Mouse (Mus musculus): ENCODE measurements around the gene C1qtnf7.

Gene C1qtnf7

DNA sequence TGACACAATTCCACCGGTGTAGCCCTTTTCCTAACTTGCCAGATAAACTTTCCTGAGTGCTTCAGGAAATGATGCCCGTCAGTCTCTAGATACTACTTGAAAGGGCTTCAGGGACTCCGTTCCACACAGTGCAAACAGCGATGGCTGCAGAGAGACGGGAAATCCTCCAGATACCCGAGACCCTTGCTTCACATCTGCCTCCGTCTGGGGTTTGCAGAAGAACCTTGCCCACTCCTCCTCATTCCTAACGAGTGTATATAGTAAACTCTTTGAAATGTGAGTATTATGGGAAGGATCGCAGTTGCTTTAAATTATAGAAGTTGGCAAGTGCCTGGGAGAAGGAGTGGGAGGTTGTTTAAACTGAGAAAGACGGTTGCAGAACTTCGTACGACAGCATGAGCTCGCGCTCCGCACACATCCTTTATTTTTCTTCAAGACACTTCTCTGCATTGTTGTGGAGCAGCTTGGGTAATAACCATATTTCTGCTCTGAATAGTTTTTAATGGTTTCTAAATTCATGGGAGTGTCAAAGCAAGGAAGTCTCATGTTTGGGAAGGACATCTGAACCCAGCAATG, at the start of gene C1qtnf7:
Gene C1qtnf7 (plus strand): TSS at position 138 of the 576 bp plus-strand sequence.
- DNase-seq, result no peak

DNA sequence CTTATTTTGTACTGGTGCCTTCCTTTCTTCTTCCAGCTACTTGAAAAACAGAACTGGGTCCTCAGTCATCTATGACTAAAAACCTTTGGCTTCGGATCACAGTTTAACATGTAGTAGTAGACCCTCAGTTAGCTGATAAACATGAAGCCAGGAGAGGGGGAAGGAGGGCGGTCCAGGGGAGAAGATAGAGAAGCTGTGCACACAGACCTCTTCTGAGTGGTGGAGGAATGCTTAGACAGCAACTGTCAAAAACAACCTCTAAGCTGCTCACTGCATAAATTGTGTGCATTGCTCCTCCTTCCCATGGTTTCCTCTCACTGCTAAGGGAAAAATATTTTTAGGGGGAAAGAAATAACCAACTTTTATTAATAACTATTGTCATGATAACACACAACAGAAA, 48.6 kb upstream of the C1qtnf7 start:
- DNase-seq, result no peak

DNA sequence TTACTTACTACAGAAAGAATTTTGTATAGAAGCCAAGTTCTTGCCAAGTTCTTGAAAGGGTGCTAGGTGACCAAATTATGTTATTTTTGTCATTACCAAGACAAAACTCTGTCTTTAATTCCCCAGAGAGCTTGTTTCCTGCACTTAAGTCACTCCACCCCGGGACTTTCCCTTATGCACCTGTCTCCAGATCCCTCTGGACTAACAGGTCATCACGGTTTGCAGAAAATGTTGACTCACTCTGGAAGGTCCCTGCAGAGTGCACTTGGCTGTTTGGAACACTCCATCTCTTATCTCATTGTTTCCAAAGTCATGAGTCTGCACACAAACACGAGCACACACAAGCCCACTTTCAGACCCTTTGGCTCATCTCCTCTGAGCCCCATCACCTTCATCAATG, 48.1 kb upstream of the C1qtnf7 start:
- no peak for DNase-seq

DNA sequence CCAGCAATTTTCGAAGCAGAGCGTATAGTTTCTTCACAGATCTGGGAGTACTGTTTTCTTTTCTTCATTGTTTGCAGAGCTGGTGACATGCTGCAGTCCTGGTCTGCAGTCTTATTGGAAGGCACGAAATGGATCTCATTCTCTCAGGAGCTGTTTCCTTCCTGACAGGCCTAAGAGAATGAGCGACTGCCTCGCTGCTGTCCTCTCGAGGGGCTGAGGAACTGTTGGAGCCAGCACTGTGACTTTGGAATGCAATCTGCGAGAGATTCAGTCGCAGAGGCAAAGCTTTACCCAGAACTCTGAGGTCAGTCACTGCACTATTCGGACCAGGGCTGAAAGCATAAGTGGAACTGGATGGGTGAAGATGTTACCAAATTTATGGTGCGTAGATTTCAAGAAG, 46.4 kb upstream of the C1qtnf7 start:
- DNase-seq, result no peak

DNA sequence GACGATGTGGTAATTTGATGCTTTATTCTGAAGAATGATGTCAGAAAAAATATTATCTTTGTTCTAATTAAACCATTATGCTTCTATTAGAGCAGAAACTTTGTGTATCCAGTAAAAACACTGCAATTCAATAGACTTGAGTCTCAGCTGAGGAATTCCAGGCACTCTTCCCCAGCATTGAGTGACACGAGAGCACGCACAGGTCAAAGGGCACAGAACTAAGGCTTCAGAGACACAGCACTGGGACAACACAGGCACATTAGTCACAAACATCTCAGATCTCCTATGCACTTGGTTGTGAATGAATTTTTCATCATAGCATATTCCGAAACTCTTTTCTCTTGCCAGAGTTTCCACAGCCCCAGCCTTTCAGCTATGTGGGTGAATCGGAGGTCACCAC, 37.4 kb upstream of the C1qtnf7 start:
- no peak for DNase-seq

DNA sequence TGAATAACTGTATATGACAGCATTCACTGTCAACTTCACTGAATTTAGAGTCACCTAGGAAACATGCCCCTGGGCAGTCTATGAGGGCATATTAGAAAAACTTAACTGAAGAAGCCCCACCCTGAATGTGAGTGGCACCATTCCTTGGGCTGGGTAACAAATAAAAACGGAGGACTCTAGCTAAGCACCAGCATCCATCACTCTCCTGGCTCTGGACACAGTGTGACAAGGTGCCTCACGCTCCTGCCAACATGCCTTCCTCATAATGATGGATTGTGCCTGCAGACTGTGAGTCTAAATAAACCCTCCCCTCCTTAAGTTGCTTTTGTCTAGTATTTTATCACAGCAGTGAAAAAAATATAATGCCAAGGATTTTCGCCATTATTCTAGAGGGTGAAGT, 35.3 kb upstream of the C1qtnf7 start:
- DNase-seq, result no peak

DNA sequence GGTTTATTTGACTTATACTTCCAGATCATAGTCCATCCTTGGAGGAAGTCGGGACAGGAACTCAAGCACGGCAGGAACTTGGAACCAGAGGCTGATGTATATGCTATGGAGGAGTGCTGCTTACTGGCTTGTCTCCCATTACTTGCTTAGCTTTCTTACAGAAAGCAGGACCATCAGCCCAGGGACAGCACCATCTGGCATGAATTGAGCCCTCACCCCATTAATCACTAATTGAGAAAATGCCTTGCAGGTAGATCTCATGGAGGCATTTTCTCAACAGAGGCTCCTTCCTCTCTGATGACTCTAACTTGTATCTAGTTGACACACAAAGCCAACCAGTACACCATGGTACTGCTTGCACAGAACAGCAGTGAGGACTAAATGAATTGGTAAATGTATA, 34.6 kb upstream of the C1qtnf7 start:
- no peak for DNase-seq

DNA sequence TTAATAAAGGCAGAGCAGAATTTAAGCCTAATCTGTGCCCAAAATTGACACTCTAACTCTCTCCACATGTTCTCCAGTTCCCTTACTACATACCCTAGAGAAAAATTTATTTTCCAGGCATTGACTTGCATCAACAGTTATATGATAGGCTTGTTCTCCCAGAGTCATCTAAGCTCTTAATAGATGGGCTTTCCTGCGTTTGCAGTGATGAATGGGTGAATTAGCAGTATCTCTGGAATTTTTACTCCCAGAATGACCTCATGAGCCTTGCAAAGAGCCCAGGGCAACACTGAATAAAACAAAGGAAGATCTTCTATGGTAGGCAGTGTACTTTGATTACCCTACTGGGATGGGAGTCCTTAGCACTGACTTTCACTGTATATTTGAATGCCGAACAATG, 33.5 kb upstream of the C1qtnf7 start:
- no peak for DNase-seq

DNA sequence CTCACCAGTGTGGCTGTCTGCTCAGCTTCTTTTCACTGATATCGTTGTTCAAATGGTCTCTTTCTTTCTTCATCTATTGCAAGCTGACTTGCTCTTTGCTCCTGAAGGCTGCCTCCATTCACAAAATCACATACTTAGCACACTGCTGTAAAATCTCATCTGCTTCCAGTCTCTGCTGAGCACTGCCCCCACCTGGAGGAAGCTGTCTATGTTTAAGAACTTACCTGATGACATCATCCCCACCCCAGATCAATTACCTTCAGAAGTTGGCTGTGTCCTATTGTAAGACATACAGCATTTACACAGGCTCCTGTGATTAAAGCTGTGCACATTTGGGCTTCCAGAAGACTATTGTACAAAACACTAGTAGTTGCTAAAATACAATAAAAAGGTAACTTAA, 13.5 kb upstream of the C1qtnf7 start:
- peak; percentile 31 for DNase-seq

DNA sequence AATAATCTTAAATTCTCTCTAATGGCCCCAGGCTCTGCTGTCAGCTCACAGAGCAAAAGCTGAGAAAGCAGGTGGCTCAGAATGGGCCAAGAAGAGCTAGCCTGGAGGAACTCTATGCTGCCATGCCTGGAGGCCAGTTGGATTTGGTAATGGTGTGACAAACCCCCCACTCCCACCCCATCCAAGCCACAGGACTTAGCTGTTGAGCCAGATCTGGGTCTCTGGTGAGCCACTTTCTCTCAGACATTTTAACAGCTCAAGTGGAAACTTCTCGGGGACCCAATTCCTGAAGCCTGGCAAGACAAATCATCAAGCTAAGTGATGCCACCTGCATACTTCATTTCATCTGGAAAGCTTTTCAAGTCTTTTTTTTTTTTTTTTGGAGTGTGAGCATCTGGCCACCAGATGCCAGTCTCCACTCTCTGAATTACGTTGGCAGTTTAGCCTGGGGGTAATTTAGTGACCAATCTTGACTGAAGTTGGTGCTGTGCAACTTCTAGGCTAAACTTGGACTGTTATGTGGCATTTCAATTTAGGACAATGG, 11.0 kb upstream of the C1qtnf7 start:
- DNase-seq, result no peak

DNA sequence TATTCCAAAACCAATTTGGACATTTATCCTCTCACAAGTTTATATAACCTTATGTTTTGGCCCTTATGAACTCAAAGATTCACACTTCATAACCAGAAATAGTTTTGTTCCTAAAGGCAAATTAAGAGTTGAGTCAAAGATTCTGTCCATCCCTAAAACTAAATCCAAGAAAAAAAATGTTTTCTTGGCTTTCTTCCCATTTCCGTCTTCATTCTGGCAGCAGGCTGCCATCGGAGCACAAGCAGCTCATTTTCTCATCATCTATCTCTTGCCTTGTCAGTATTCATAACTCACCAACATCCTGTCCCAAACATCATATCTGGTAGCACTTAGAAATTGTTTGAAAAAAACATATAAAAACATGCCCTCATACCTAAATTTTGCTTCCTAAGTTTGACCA, 6.9 kb upstream of the C1qtnf7 start:
- DNase-seq, result no peak

DNA sequence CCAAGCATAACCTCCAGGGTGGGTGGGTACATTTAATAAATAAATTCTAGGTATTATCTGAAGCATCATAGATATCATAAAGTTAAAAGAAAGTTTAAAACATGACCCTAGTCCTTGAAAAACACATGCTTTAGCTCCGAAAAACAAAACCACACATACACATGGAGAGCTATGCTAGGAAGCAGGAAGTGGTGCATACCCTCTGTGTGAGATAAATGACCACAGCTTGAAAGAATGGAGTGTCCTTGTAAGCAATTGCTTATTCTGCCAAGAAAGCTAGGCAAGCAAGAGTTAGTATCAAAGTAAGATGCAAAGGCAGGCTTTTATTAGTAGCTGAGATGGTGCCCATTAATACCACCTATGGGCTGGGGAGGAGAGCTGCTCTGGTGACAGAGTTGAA, 6.4 kb upstream of the C1qtnf7 start:
- no peak for DNase-seq

DNA sequence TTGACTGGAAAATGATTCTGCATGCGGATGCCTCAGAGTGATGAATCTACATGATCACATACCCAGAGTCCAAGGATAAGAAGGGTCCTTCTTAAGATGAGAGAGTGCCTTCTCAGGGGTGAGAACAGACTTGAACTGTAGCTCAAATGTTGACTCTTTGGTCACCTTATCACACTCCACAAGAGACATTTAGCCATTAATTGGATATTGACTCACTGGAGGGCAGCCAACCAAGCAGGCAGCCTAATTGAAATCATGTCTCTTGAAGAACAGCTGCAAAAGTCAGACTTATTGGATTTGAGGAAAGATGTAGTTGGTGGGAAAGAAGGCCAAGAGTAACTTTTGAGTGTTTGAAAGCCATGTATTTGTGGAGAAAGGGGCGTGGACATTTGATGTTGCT, 4.2 kb upstream of the C1qtnf7 start:
- no peak for DNase-seq

DNA sequence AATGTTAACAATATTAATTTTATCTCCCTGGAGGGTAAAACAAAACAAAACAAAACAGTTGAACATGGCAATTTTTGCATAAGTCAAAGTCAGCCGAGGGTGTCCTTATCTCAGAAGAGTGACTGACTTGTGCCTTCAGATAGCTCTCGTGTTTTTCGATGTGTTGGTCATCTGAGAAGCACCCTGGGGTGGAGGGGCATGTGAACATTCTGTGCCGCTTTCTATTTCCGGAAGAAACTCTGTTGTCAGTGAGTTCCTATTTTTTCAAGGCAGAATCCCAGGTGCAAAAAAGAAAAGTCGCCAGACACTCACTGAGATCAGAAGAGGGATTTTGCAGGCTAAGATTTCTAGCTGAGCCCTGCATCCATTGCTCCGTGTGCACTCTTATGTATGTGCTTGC, 1.2 kb downstream of the C1qtnf7 start:
- no peak for DNase-seq

DNA sequence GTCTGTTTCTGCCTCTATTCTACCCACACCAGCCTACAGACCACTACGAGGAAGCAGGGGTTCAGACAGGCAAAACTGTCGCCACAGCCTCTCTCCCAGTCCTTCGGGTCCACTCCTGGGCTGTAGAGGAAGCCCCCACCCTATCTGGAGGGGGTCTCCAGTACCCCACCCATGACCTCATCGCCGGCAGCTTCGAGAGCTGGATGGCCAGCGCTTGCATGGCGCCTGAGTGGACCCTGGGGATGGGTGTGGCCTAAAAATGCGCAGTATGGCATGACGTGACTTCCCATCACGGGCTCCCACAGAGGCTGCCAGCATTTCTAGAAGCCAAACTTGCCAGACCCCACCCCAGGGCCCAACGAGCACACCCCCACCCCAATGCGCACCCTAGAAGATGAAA, 2.0 kb downstream of the C1qtnf7 start:
- DNase-seq, result no peak

DNA sequence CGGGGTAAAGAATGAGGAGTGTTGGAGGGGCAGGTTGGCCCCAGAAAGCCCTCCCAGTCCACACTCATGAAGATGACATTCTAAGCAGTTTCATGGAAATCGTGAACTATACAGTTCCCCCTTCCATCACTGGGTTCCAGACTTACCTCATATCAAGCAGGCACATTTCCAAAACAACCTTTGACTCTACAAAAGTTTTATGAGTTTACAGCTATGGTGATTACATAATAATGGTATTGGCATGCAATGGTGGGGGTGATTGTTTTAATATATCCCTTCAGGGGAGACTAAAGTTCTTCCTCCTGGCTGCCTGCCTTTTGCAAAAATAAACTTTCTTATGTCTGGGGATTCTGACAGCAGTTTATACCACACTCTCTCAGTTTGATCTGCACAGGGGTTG, 4.6 kb downstream of the C1qtnf7 start:
- no peak for DNase-seq

DNA sequence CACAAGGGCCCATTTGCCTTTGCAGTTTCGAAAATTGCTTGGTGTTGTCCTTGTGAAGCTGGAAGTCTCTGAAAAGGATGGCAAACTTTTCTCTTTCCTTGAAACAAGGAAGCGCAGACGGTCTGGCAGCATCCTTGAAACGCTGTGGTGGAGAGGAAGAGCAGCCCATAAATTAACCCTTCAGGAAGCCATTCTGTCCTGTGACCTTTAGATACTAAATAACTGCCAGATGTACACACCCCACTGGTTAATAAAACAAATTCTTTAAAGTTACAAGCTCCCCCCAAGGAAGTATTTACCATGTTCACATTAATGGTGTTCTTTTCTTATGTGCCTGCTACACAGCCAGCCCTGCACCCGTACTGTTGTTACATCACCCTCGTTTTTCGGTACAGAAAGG, 6.0 kb downstream of the C1qtnf7 start:
- DNase-seq, result no peak

DNA sequence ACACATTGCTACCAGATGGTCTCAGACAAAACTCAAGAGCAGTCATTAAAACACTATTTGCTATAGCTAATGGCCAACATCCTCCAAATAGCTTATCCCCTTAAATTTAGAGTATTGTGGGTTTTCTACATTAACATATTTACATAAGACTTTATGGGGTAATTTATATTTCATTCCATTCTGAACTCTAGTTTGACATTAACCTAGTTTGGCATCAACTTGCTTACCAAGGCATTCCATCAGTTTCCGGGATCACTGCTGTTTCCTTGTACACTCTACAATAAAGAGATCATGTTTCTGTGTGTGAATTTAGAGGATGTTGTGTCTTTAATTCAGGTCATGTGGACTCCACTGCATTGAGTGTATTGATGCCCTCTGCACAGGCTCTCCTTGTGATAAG, 7.5 kb downstream of the C1qtnf7 start:
- DNase-seq, result peak; percentile 38

DNA sequence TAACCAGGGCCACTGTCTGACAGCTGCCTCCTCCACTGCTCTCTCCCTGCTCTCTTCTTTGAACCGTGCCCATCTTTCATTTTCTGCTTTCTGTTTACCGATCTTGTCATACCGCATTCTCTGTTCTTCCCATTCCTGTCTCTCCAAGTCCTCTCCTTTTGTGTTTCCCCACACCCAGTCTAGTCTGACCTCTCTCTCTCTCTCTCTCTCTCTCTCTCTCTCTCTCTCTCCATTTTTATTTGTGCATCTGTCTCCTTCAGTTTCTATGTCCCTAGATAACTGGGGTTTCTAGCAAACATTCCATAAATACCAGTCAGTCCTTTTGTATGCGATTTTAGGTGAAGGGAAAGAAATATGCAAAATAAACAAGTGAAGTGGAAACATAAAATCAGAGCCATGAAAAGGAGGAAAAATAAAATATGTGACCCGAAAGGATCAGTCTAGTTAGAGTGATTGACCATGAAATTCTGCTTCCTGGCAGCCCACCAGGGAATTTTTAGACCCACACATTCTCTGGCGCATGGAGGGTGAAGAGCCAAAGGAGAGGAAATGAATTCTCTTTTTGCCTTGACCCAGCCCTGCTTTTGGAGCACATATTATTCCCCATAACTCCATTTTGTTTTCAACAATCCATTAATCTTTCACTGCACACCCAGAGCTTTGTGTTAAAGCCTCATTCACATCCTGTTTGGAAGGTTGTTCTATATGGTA, 11.7 kb downstream of the C1qtnf7 start:
- DNase-seq, result peak; percentile 36

DNA sequence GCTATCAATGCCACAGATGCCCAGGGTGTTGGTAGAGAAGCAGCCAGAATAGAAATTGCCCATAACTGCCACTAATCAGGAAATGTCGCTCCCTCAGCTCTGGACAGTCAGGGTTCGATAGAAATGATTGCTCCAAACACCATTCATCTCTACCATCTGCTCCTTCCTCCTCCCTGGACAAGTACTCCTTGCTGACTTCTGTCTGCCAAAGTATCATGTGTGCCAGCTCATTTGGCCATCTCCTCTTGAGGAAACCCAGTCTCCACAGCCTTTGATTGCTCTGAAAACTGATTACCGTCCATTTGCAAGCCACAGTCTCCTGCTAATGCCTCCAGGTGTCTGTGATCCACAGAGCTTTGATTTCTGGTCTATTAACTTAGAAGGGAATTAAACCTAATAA, 14.8 kb downstream of the C1qtnf7 start:
- DNase-seq, result no peak

DNA sequence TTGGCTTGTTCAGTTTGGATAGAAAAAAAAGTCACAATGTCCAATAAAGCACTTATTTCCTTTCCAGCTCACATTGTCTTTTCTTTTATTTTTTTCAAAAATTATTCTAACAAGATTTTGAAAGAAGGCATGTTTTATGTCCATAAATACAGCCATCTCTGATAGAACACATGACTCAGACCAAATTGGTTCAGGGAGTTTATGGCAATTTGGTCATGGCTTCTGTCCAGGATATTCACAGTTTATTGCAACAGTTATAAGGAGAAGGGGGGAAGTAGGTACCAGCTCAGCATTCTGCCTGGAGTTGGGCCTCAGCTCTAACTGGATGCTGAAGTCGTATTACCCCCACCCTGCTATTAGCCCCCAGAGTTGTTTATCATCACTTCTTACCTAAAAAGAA, 15.5 kb downstream of the C1qtnf7 start:
- DNase-seq, result no peak

DNA sequence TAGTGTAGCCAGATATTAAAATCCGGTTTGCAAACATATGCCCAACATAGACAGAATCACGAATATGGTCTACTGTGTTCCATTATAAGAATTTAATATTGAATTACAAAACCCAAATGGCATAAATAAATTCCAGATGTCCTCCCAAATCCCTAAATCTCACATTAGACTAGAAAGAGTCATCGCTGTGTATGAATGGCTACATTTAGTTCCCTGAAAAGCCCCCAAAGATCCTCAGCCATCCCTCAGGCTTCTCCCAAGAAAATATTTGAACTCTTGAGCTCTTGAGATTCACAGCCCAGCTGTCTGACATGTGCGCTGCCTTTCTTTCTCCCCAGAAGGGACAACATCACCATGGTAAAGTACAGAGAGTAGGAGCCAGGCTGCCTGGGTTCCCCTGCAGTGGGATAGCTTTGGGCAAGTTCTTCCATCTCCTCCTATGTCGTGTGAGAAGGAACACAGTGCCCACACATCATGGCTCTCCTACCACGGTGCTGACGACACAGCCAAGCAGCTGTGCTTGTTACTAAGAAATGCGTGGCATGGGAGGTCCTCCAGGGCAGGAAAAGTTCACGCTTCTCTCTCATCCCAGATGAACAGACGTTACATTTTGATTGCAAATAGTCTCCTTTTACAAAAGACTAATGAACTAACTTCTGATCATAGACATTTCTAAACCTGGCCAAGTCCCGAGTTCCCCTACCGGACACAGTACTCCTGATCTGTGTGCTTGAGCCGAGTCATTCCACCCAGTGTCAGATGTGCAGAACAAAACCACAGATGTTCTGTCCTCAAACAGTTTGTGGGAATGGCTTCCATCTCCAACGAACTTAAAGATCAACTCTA, 23.2 kb downstream of the C1qtnf7 start:
- no peak for DNase-seq

DNA sequence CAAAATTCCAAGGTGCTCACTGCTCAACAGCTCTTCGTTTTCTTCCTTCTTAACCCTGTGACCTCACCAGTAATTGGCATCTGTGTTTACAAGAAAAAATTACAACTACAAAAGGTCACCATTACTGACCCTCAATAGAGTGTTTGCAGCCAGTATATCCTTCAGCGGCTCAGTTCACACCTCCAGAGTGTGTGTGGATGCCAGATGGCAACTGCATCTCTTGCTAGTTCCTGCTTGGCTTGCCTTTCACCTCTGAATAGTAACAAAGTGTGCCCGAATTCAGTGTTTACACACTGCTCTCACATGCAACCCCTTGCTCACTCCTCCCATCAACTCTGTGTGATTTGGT, 23.8 kb downstream of the C1qtnf7 start:
- no peak for DNase-seq

DNA sequence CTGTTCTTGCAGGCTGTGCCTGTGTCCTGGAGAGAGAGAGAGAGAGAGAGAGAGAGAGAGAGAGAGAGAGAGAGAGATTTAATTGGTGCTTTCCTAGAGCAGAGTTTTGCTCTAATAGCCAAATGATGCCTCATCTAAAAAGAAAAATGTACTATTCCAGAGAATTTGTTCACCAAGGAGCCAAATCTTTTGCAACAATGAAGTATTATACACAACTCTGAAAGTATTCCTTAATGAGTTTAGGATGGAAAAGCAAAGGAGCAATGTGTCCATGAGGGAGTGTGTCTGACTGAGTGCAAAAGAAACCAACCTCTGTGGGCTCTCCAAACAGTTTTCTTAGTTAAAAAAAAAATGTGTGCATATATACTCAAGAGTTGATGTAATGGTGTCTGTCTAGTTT, 24.5 kb downstream of the C1qtnf7 start:
- no peak for DNase-seq

Measured in kidney, adult 9 months (tissue).